Comparison of ENCODE assay signal across 12 mouse cellular contexts in the genomic region with DNA sequence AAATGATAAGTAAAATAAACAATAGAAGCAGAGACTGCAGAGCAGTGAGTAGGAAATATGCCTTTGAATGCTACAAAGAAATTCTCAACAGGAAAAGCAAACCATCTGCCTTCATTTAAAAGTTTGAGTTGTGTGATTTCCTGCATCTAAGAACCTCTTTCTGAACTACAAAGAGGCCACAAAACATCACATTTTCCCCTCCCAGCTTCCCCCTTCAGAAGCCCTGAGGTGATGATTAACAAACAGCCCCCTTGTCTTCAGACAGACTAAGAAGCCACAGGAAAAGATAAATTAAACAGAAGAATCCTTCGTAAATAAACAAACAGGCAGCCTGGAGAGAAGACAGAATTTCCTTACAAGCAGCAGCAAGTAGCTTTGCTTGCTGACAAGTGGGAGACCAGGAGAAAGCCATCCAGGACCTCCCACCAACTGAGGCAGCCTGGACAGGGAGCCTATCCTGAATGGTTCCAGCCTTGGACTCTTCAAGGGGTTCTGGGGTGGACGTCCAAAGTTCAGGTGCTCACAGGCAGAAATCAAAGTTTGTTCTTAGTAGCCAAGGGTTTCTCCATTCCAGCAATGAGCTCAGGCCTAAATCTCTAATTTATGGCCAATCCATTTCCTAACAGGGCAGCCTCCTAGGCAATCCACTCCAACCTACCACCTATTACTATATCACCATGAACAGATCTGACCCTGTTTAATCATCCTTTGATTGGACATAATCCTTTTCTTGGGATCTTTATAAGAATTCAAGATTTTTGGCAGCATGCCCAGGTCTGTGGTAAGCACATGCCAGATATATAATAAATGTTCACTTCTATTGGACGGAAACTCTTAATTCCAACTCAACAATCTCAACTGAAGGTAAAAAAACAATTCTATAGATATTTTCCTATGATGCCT. TPM values are rescaled to one million over a fixed set of nuclear protein-coding genes. Genes with fewer than 3 reads are reported as not detected.
A peak's percentile ranks its signal among the peaks of the same experiment; 100 is the strongest.
DNase-seq lines count a peak whose midpoint lies in the region; ATAC-seq and TF ChIP-seq lines count a peak whose summit lies in the region.
"Had no signal": no experiment of that assay in that cellular context is flagged by ENCODE, and none has a peak within 500 bp of the region (broad histone marks: within the 10 kb centered on the region; RNA-seq: fewer than 3 reads in every experiment).

No protein-coding gene starts in this region.

- no peaks in the 10 kb centered on the region for H3K9me3 ChIP-seq in lung, postnatal 0 days (ENCODE audit: low read length)
- H3K9me3 ChIP-seq in stomach, embryonic 16.5 days (replicated peaks; ENCODE audit: control insufficient read depth, low read length), result no peaks in the 10 kb centered on the region
- H3K9me3 ChIP-seq: heart, embryonic 13.5 days; neural tube, embryonic 12.5 days had no signal

- no peak overlapping the region for H3K4me2 ChIP-seq in lung, postnatal 0 days (replicated peaks; ENCODE audit: low read depth, low read length)
- H3K4me2 ChIP-seq in stomach, embryonic 16.5 days (ENCODE audit: low read depth, low read length), result 0 out of 2 replicates have a peak overlapping the region, but pooled peaks have one; percentile 11
- H3K4me2 ChIP-seq: heart, embryonic 13.5 days; neural tube, embryonic 12.5 days had no signal

- ATAC-seq in lung, postnatal 0 days, result peak; percentile 12; the same call in 1 of the 2 replicates
- ATAC-seq in stomach, embryonic 16.5 days (ENCODE audit: insufficient read depth, low FRiP score), result no peak
- no peak for ATAC-seq in frontal cortex, adult (ENCODE audit: low TSS enrichment)

- no peak overlapping the region for H3K4me3 ChIP-seq in lung, postnatal 0 days (ENCODE audit: low read depth, low read length)
- no peak overlapping the region for H3K4me3 ChIP-seq in stomach, embryonic 16.5 days (replicated peaks; ENCODE audit: low read length)
- H3K4me3 ChIP-seq: heart, embryonic 13.5 days; neural tube, embryonic 12.5 days had no signal

- TF ChIP-seq CTCF in lung, postnatal 0 days (IDR thresholded peaks at IDR 0.05), result no peak

- no peak overlapping the region for H3K9ac ChIP-seq in lung, postnatal 0 days (replicated peaks; ENCODE audit: low read depth)
- no peak overlapping the region for H3K9ac ChIP-seq in stomach, embryonic 16.5 days (ENCODE audit: low read length)
- H3K9ac ChIP-seq: heart, embryonic 13.5 days; neural tube, embryonic 12.5 days had no signal

- no peak for DNase-seq in lung, postnatal 0 days (ENCODE audit: low spot score)
- DNase-seq in lung, postnatal 14 days, result no peak
- DNase-seq in embryo, embryonic 11 days, result peak; percentile 45
- peak; percentile 64 for DNase-seq in kidney, adult 9 months
- no peak for DNase-seq in layer of hippocampus, postnatal 36 days
- no peak for DNase-seq in left cerebral cortex, adult 18-20 months (ENCODE audit: low spot score in 2 of 2)
- DNase-seq: cerebellum, adult 8-10 months; left cerebral cortex, postnatal 4 days had no signal

- 24% methylated on average over 3 of the region's 3 CpGs for WGBS in lung, postnatal 0 days
- 15% methylated on average over 3 of the region's 3 CpGs for WGBS in stomach, embryonic 16.5 days

- no peak for TF ChIP-seq EP300 in lung, postnatal 0 days (IDR thresholded peaks at IDR 0.05)

- peaks cover 4% of the 10 kb centered on the region; the same call in 1 of the 2 replicates for H3K4me1 ChIP-seq in lung, postnatal 0 days (ENCODE audit: insufficient read depth, low read depth, low read length)
- peaks cover 25% of the 10 kb centered on the region for H3K4me1 ChIP-seq in stomach, embryonic 16.5 days (ENCODE audit: control insufficient read depth, insufficient read depth, low read length)

- H3K27ac ChIP-seq in lung, postnatal 0 days (ENCODE audit: low read length), result no peak overlapping the region
- H3K27ac ChIP-seq in stomach, embryonic 16.5 days (ENCODE audit: low read length), result peak overlapping the region; percentile 17; the same call in 1 of the 2 replicates
- H3K27ac ChIP-seq: heart, embryonic 13.5 days; neural tube, embryonic 12.5 days had no signal

- H3K27me3 ChIP-seq in lung, postnatal 0 days (replicated peaks; ENCODE audit: insufficient read depth, low read length), result no peaks in the 10 kb centered on the region
- no peaks in the 10 kb centered on the region for H3K27me3 ChIP-seq in stomach, embryonic 16.5 days (ENCODE audit: control insufficient read depth, insufficient read depth, low read length)
- H3K27me3 ChIP-seq: heart, embryonic 13.5 days; neural tube, embryonic 12.5 days had no signal

- H3K36me3 ChIP-seq in lung, postnatal 0 days (ENCODE audit: insufficient read depth, low read length), result peaks cover 12% of the 10 kb centered on the region
- no peaks in the 10 kb centered on the region for H3K36me3 ChIP-seq in stomach, embryonic 16.5 days (ENCODE audit: control insufficient read depth, insufficient read depth, low read length)

RNA-seq across cellular contexts. Expression of a gene that starts 9.4 kb away (rescaled TPM):
- polyA plus RNA-seq in lung, postnatal 0 days (2015; fragmentation: Nextera tagmentation; extraction: Ambion mirVana), result 12.1 and 12.9 TPM in 2 replicates
- 10.6 and 10.9 TPM in 2 replicates for polyA plus RNA-seq in stomach, embryonic 16.5 days (2015; fragmentation: Nextera tagmentation; extraction: Ambion mirVana)
- 10 to 100 TPM; 39.8 to 42.6 TPM for total RNA-seq in layer of hippocampus, postnatal 36 days (2021)
- 10 to 100 TPM; 36.5 to 46.6 TPM for total RNA-seq in left cerebral cortex, adult 18-20 months (2021)

Comparison
In these comparisons a context has a peak if more than half of its experiments do, and no peak if none do; other contexts are left out.
1. DNase-seq: peak in embryo, embryonic 11 days (single experiment) and kidney, adult 9 months (single experiment); none in lung, postnatal 0 days (single experiment), lung, postnatal 14 days (single experiment), layer of hippocampus, postnatal 36 days (0 of 2) and left cerebral cortex, adult 18-20 months (0 of 2).